Mouse (Mus musculus) splenic B cell, adult 2 months (primary cell): ENCODE measurements around the gene Snd1.
"Not testable (repeated sequence)": the region's sequence is repeated elsewhere in the genome, so short reads cannot be mapped to it uniquely, and the experiment has no call there.

Experiments used
- DNase-seq: peaks from one replicate; pipeline ENCODE4 v3.0.0-alpha.2; 2011; ENCODE audit warnings: low read depth, low spot score
- H3K27me3 ChIP-seq: 2 replicates; pipeline ENCODE4 v1.6.1; 2012; ENCODE audit warnings: mild to moderate bottlenecking, low read length, moderate library complexity, mixed read lengths; ENCODE audit not compliant: control insufficient read depth, poor library complexity, insufficient read depth, severe bottlenecking
- H3K36me3 ChIP-seq: 2 replicates; pipeline ENCODE4 v1.6.1; 2012; ENCODE audit warnings: mild to moderate bottlenecking, low read length, moderate library complexity, mixed read lengths; ENCODE audit not compliant: control insufficient read depth, poor library complexity, insufficient read depth, severe bottlenecking

Gene Snd1

GRCm38 (mm10) chr6:28919346-28919745, 444.4 kb downstream of the Snd1 start:
- no peaks in the 10 kb centered on the region for H3K27me3 ChIP-seq
- no peak for DNase-seq
- no peaks in the 10 kb centered on the region for H3K36me3 ChIP-seq

- DNase-seq = no peak
- Histone ChIP-seq H3K27me3 (no peaks in the 10 kb centered on the region), H3K36me3 (no peaks in the 10 kb centered on the region)
Observed at GRCm38 (mm10) chr6:28922371-28922770, 447.4 kb downstream of the Snd1 start.

- H3K27me3 ChIP-seq = no peaks in the 10 kb centered on the region
- no peak for DNase-seq
- no peaks in the 10 kb centered on the region for H3K36me3 ChIP-seq
Observed at GRCm38 (mm10) chr6:28923091-28923824, 448.3 kb downstream of the Snd1 start.

- DNase-seq = no peak
- no peaks in the 10 kb centered on the region for H3K27me3 ChIP-seq
- no peaks in the 10 kb centered on the region for H3K36me3 ChIP-seq
Observed at GRCm38 (mm10) chr6:28923837-28924236, 448.9 kb downstream of the Snd1 start.

GRCm38 (mm10) chr6:28927987-28928386, 453.0 kb downstream of the Snd1 start:
- not testable (repeated sequence) for H3K27me3 ChIP-seq, H3K36me3 ChIP-seq, DNase-seq

GRCm38 (mm10) chr6:28929169-28929803, 454.3 kb downstream of the Snd1 start:
- H3K27me3 ChIP-seq, H3K36me3 ChIP-seq: not testable (repeated sequence)
- peak; percentile 51 for DNase-seq

- DNase-seq = no peak
- no peaks in the 10 kb centered on the region for H3K27me3 ChIP-seq
- H3K36me3 ChIP-seq = no peaks in the 10 kb centered on the region
Observed at GRCm38 (mm10) chr6:28931234-28931633, 456.3 kb downstream of the Snd1 start.

- no peak for DNase-seq
- H3K27me3 ChIP-seq = no peaks in the 10 kb centered on the region
- H3K36me3 ChIP-seq = no peaks in the 10 kb centered on the region
Observed at GRCm38 (mm10) chr6:28931636-28932327, 456.8 kb downstream of the Snd1 start.

GRCm38 (mm10) chr6:28932328-28932937, 457.5 kb downstream of the Snd1 start:
- DNase-seq = no peak
- Histone ChIP-seq H3K36me3 (no peaks in the 10 kb centered on the region), H3K27me3 (no peaks in the 10 kb centered on the region)

- Histone ChIP-seq H3K27me3 (no peaks in the 10 kb centered on the region), H3K36me3 (no peaks in the 10 kb centered on the region)
- no peak for DNase-seq
Observed at GRCm38 (mm10) chr6:28935736-28936135, 460.8 kb downstream of the Snd1 start.

- Histone ChIP-seq H3K36me3 (no peaks in the 10 kb centered on the region), H3K27me3 (no peaks in the 10 kb centered on the region)
- DNase-seq = no peak
Observed at GRCm38 (mm10) chr6:28947254-28947653, 472.3 kb downstream of the Snd1 start.

- H3K36me3 ChIP-seq = no peaks in the 10 kb centered on the region
- peak; percentile 60 for DNase-seq
- no peaks in the 10 kb centered on the region for H3K27me3 ChIP-seq
Observed at GRCm38 (mm10) chr6:28949269-28949668, 474.3 kb downstream of the Snd1 start.

- Histone ChIP-seq H3K27me3 (no peaks in the 10 kb centered on the region), H3K36me3 (no peaks in the 10 kb centered on the region)
- peak; percentile 20 for DNase-seq
Observed at GRCm38 (mm10) chr6:28955581-28955980, 480.6 kb downstream of the Snd1 start.

GRCm38 (mm10) chr6:28957486-28957885, 482.5 kb downstream of the Snd1 start:
- Histone ChIP-seq H3K36me3 (no peaks in the 10 kb centered on the region), H3K27me3 (no peaks in the 10 kb centered on the region)
- DNase-seq = no peak

GRCm38 (mm10) chr6:28963178-28963577, 488.2 kb downstream of the Snd1 start:
- Histone ChIP-seq H3K36me3 (no peaks in the 10 kb centered on the region), H3K27me3 (no peaks in the 10 kb centered on the region)
- no peak for DNase-seq
